Mouse (Mus musculus) forebrain, postnatal 0 days (tissue): ENCODE data around the gene Zfp637. TPM values are rescaled to one million over a fixed set of nuclear protein-coding genes. Genes with fewer than 3 reads are reported as not detected.

Experiments used
- ATAC-seq: fragments of 200-750 bp; cut with Nextera tagmentation; 2 replicates; pipeline ENCODE4 v1.8.0; 2017; ENCODE audit warnings: mild to moderate bottlenecking, moderate library complexity
- DNase-seq: peaks from one replicate; pipeline ENCODE4 v3.0.0-alpha.2; 2015
- H3K27ac ChIP-seq: fragments of 300-500 bp; sonication (generic); 2 replicates; pipeline ENCODE4 v1.5.1; 2014; ENCODE audit warnings: low read depth, mild to moderate bottlenecking, antibody characterized with exemption, low read length, moderate library complexity, mixed read lengths
- H3K27me3 ChIP-seq: fragments of 300-500 bp; sonication (generic); 2 replicates; pipeline ENCODE4 v1.6.1; 2014; ENCODE audit warnings: mild to moderate bottlenecking, low read length, mixed read lengths; ENCODE audit not compliant: insufficient read depth
- H3K36me3 ChIP-seq: fragments of 300-500 bp; sonication (generic); 2 replicates; pipeline ENCODE4 v1.6.1; 2014; ENCODE audit warnings: mild to moderate bottlenecking, moderate library complexity; ENCODE audit not compliant: insufficient read depth
- H3K4me1 ChIP-seq: fragments of 300-500 bp; sonication (generic); 2 replicates; pipeline ENCODE4 v1.6.1; 2014; ENCODE audit warnings: antibody characterized with exemption; ENCODE audit not compliant: insufficient read depth
- H3K4me2 ChIP-seq: fragments of 300-500 bp; sonication (generic); 2 replicates; pipeline ENCODE4 v1.6.1; 2014; ENCODE audit warnings: low read depth, mild to moderate bottlenecking, moderate library complexity
- H3K4me3 ChIP-seq: fragments of 300-500 bp; sonication (generic); 2 replicates; pipeline ENCODE4 v1.5.1; 2014; ENCODE audit warnings: low read depth, low read length, mixed read lengths
- H3K9ac ChIP-seq: fragments of 300-500 bp; sonication (generic); 2 replicates; pipeline ENCODE4 v1.6.1; 2014; ENCODE audit warnings: mild to moderate bottlenecking
- H3K9me3 ChIP-seq: fragments of 300-500 bp; sonication (generic); 2 replicates; pipeline ENCODE4 v1.6.1; 2016; ENCODE audit warnings: low read length
- CTCF ChIP-seq: sonication (generic); IDR thresholded peaks from 2 replicates; pipeline ENCODE4 v1.5.1; 2016; ENCODE audit warnings: antibody characterized with exemption, control low read depth, low read depth
- WGBS: fragments of 180-500 bp; shearing (Covaris S2); extraction: QIAGEN DNeasy Blood & Tissue Kit; methylation state at CpG from one replicate; pipeline ENCODE4 v1.1.7; 2014; 5-methylcytosine and 5-hydroxymethylcytosine counted together
- polyA plus RNA-seq: library from polyadenylated mRNA; unstranded; fragments of >200 nt; fragmentation: Nextera tagmentation; extraction: Ambion mirVana; gene quantifications from 2 replicates; pipeline ENCODE4 v1.2.1, GENCODE M21; 2015
- total RNA-seq: library from RNA; depleted of rRNA; stranded (reverse); fragments of >200 nt; gene quantifications from 2 replicates; pipeline ENCODE4 v1.2.3, GENCODE M21; 2014

The Zfp637 gene
- total and polyA plus RNA-seq, 2 experiments from 2014 or later = 120 to 145 TPM

- no peak overlapping the region for H3K27ac ChIP-seq
- DNase-seq = no peak
- H3K36me3 ChIP-seq = no peaks in the 10 kb centered on the region
- H3K4me2 ChIP-seq = no peak overlapping the region
- 86% methylated on average over 5 of the region's 5 CpGs for WGBS
- H3K4me1 ChIP-seq = no peaks in the 10 kb centered on the region
- no peaks in the 10 kb centered on the region for H3K9me3 ChIP-seq
- ATAC-seq = no peak
- no peak overlapping the region for H3K9ac ChIP-seq
- TF ChIP-seq CTCF = no peak
- no peak overlapping the region for H3K4me3 ChIP-seq
- H3K27me3 ChIP-seq = no peaks in the 10 kb centered on the region
Measured at GRCm38 (mm10) chr6:117811256-117811655, 29.7 kb upstream of the Zfp637 start.

- DNase-seq (no peak), ATAC-seq (no peak)
- Histone ChIP-seq H3K9me3 (no peaks in the 10 kb centered on the region), H3K27me3 (no peaks in the 10 kb centered on the region), H3K36me3 (no peaks in the 10 kb centered on the region), H3K9ac (no peak overlapping the region), H3K4me1 (no peaks in the 10 kb centered on the region), H3K27ac (no peak overlapping the region), H3K4me3 (no peak overlapping the region), H3K4me2 (no peak overlapping the region)
- TF ChIP-seq CTCF = no peak
Measured at GRCm38 (mm10) chr6:117814681-117815080, 26.3 kb upstream of the Zfp637 start.

- H3K4me3 ChIP-seq = no peak overlapping the region
- no peak for TF ChIP-seq CTCF
- no peak overlapping the region for H3K4me2 ChIP-seq
- H3K9me3 ChIP-seq = no peaks in the 10 kb centered on the region
- 73% methylated on average over 5 of the region's 5 CpGs for WGBS
- ATAC-seq (no peak), DNase-seq (no peak)
- no peaks in the 10 kb centered on the region for H3K4me1 ChIP-seq
- no peak overlapping the region for H3K27ac ChIP-seq
- H3K27me3 ChIP-seq = no peaks in the 10 kb centered on the region
- H3K36me3 ChIP-seq = no peaks in the 10 kb centered on the region
- no peak overlapping the region for H3K9ac ChIP-seq
Measured at GRCm38 (mm10) chr6:117817108-117817541, 23.9 kb upstream of the Zfp637 start.

GRCm38 (mm10) chr6:117820327-117820726 lies 20.7 kb upstream of the Zfp637 start:
- Histone ChIP-seq H3K27me3 (no peaks in the 10 kb centered on the region), H3K27ac (no peak overlapping the region), H3K4me2 (no peak overlapping the region), H3K4me3 (no peak overlapping the region), H3K9ac (no peak overlapping the region), H3K9me3 (no peaks in the 10 kb centered on the region), H3K4me1 (no peaks in the 10 kb centered on the region), H3K36me3 (no peaks in the 10 kb centered on the region)
- ATAC-seq (no peak), DNase-seq (no peak)
- WGBS = 75% methylated on average over 14 of the region's 14 CpGs
- TF ChIP-seq CTCF = no peak

- no peaks in the 10 kb centered on the region for H3K9me3 ChIP-seq
- H3K27me3 ChIP-seq = no peaks in the 10 kb centered on the region; the same call in 1 of the 2 replicates
- H3K9ac ChIP-seq = no peak overlapping the region
- no peak overlapping the region for H3K4me3 ChIP-seq
- H3K4me1 ChIP-seq = no peaks in the 10 kb centered on the region
- no peaks in the 10 kb centered on the region for H3K36me3 ChIP-seq
- no peak overlapping the region for H3K27ac ChIP-seq
- ATAC-seq (peak; percentile 81), DNase-seq (peak; percentile 87)
- H3K4me2 ChIP-seq = no peak overlapping the region
- 19% methylated on average over 4 of the region's 4 CpGs for WGBS
- TF ChIP-seq CTCF = peak; percentile 83
Measured at GRCm38 (mm10) chr6:117825369-117825768, 15.6 kb upstream of the Zfp637 start.

- TF ChIP-seq CTCF = peak; percentile 87
- 20% methylated on average over 9 of the region's 9 CpGs for WGBS
- no peaks in the 10 kb centered on the region for H3K9me3 ChIP-seq
- H3K27ac ChIP-seq = no peak overlapping the region
- peak; percentile 77 for DNase-seq
- H3K36me3 ChIP-seq = no peaks in the 10 kb centered on the region
- H3K4me1 ChIP-seq = no peaks in the 10 kb centered on the region
- H3K27me3 ChIP-seq = no peaks in the 10 kb centered on the region; the same call in 1 of the 2 replicates
- ATAC-seq = 0 out of 2 replicates have a peak, but pooled peaks have one; percentile 38
- H3K4me2 ChIP-seq = no peak overlapping the region
- H3K4me3 ChIP-seq = no peak overlapping the region
- no peak overlapping the region for H3K9ac ChIP-seq
Measured at GRCm38 (mm10) chr6:117828273-117828672, 12.7 kb upstream of the Zfp637 start.

GRCm38 (mm10) chr6:117841511-117841955 lies 553 bp downstream of the Zfp637 start:
- 14% methylated on average over 12 of the region's 12 CpGs for WGBS
- DNase-seq = peak; percentile 66
- Histone ChIP-seq H3K27ac (peak overlapping the region; percentile 95), H3K27me3 (no peaks in the 10 kb centered on the region), H3K4me1 (peaks cover 9% of the 10 kb centered on the region; the same call in 1 of the 2 replicates), H3K9ac (peak overlapping the region; percentile 99), H3K4me2 (peak overlapping the region; percentile 58), H3K4me3 (peak overlapping the region; percentile 92), H3K36me3 (peaks cover 33% of the 10 kb centered on the region), H3K9me3 (no peaks in the 10 kb centered on the region)
- TF ChIP-seq CTCF = no peak
- peak; percentile 30; the same call in 1 of the 2 replicates for ATAC-seq
